Mouse (Mus musculus) large intestine, adult 2 months (tissue): ENCODE data around the gene Gm3435. TPM values are rescaled to one million over a fixed set of nuclear protein-coding genes. Genes with fewer than 3 reads are reported as not detected.

Experiments
- polyA plus RNA-seq: library from polyadenylated mRNA; depleted of rRNA; stranded (reverse); fragments of >200 nt; gene quantifications from 2 replicates; pipeline ENCODE4 v1.2.3, GENCODE M21; 2012; rRNA removed

The Gm3435 gene
- polyA plus RNA-seq, 1 experiment, result 1.6 TPM

Other genes with a start within 250 kb of the Gm3435 start
- 1.5 and 2.2 TPM in 2 replicates for gene Wdr27, start 67.0 kb upstream of the Gm3435 start, polyA plus RNA-seq
- 13.0 and 18.3 TPM in 2 replicates for gene 1600012H06Rik, start 67.0 kb upstream of the Gm3435 start, polyA plus RNA-seq
- 19.8 and 20.2 TPM in 2 replicates for gene Phf10, start 48.9 kb upstream of the Gm3435 start, polyA plus RNA-seq
- 5.7 and 7.9 TPM in 2 replicates for gene 9030025P20Rik, start 31.7 kb upstream of the Gm3435 start, polyA plus RNA-seq
- 0.40 TPM in 1 of 2 replicates, not detected in the other for gene Gm3417, start 31.4 kb upstream of the Gm3435 start, polyA plus RNA-seq
- gene Ermard, start 31.0 kb downstream of the Gm3435 start, polyA plus RNA-seq, result 28.3 and 33.2 TPM in 2 replicates
- not detected in 2 replicates for gene Tcte3, start 31.3 kb downstream of the Gm3435 start, polyA plus RNA-seq
- 0.27 and 0.49 TPM in 2 replicates for gene Gm3448, start 31.4 kb downstream of the Gm3435 start, polyA plus RNA-seq